Mouse (Mus musculus) thymus, adult 18-20 months (tissue): ENCODE measurements at regions not wholly inside any gene's neighbourhood (a gene's known extent, or its start where the extent isn't known, plus 50 kb on each side); places are given as distances from the start of the nearest gene placed in this dataset.

Experiments used
- DNase-seq, 2 experiments: peaks; one replicate each; pipeline ENCODE4 v3.0.0; 2022; ENCODE audit warnings: mixed read lengths in 2 of 2

DNA sequence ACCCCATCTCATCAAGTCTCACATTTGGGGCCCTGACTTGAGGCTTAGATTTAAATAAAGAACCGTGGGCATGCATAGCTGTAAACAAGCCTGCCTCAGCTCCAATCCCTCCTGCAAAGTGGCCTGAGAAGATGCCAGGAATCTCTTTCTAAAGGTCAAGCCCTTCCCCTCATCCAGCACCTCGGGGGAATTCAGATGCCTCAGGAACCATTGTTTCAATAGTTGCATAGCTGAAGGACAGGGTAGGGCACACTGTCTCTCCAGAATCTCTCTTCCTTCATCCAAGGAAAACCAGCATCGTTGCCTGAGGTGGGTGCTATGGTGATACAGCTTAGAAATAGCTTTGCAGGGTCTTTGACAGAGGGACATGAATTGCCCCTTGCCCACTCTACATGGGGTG is 154.4 kb downstream of the Thbs2 start:
- no peak for DNase-seq

DNA sequence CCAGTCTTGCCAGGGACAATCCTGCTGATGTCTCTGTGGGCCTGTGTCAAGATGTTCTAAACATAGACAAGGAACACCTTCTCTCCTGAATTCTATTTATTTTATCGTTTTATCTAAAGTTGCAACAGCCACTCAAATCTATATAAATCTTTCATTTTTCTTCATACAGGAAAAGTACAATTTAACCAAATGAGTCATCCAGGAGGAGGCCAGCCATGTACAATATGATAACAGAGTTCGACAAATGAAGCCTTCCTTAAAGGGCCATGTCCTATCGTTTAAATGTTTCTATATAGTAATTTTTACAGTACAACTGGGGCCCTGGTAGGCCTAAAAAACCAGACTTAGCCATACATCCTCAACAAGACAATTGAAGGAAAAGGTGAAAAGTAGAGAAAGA is 154.8 kb downstream of the Thbs2 start:
- DNase-seq, result no peak

DNA sequence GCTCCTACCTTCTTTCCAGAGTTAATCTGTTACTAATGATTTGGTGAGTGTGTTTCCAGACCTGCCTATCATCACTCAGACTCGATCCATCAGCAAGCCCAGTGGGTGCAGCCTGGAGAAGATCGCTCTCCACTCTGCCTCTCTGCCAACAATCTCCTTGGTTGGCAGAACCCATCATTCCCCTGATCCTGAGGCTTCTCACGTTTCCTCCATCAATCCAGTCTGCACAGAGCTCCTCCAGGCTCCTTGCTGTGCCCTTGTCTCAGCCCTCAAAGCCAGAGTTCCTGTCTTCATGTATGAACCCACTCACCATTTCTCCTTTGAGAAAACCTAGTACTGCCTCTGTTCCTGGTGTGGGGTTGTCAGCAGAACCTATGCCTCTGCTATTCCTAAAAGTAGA is 155.5 kb downstream of the Thbs2 start:
- no peak for DNase-seq

DNA sequence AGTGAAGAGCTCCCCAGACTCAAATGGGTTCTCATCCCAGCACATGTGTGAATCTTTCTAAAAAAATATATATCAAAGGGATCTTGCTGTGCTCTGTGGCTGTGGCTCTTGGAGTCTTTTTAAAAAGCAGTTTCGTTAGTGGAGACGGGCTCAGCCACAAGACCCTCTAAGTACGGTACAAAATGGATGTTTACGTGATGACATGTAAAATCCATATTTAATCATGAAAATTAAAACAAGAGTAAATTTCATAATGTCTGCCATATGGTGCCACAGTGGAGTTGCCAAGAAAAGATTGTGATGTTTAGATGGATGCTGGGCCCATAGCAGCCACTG is 161.1 kb downstream of the Thbs2 start:
- no peak for DNase-seq

DNA sequence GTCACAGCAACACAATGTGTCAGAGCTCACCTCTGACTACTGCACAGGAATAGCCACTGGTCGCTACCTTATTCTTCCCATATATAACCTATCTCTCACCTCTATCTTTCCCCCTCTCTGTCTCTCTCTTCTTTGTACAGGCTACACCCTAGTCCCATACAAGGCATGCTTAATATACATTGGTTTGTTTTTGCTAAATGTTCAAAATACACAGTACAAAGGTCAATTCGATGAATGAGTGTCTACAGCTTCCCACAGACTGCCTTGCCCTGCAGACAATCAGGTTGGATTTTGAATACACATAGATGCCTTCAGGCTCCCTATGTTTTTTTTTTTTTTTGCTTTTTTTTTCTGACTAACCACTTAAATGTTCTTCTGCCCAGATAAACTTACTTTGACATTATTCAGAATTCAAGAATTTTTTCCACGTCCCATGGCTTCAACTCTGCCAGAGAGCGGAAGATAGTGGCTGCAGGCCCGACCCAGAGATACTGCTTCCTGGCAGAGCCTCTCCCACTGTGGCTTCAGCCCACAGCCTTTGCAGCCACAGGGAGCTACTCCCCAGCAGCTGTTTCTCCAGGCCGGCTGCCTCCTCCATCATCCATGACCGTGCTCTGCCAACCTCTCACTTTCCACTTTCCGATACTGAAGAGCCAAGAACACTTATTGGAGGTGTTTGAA is 161.6 kb downstream of the Thbs2 start:
- DNase-seq, result no peak

DNA sequence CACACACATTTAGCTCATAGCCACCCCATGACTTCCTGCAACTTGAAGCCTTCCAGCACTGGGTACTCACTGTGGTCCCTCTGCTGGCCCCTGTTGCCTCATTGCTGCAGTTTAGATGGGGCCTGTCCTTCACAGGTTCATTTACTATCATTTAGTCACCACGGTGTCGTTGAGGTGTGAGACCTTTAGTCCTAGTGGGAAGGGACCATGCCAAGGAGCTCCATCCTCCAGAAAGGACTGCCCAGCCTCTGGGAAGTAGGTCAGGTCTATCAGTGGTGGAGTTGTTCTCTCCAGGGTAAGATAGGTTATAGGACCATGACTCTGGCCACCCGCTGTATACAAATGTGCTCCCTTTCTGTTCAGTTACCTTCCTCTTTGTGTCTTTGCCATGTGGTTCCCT is 162.2 kb downstream of the Thbs2 start:
- no peak for DNase-seq

DNA sequence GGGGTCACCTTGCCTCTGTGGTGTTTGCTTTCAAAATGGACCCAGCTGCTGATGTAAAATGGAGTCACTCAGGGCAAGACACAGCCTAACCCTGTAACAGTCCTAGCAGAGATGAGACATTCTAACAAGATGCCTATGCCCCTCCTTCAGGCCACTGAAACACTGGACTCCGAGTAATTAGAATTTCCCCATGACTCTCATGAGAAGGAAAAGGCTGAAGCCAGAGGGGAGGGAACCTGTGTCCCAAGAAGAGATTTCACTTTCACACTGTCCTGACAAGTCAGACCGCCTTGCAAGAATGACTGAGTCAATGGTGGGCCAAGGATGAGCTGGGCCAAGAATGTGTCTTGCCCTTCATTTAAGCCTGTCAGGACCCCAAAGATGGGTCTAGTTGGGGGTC is 166.3 kb downstream of the Thbs2 start:
- DNase-seq, result no peak

DNA sequence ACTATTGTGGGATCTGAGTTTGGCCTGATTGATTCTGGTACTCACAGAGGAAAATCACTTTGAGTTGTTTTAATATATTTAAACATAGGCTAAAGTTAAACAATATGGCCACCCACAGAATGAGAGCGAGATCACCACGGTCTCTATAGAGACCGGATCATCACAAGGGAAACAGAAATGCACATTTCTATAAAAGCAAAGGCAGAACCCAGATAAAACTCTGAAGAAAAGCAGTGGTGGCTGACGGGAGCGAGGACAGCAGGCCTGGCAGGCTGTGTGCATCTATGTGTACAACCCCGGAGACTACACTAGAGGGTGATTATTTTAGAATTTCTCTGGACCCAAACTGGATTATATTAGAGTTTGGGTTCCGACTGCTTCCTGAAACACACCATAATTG is 168.8 kb downstream of the Thbs2 start:
- DNase-seq, result no peak

DNA sequence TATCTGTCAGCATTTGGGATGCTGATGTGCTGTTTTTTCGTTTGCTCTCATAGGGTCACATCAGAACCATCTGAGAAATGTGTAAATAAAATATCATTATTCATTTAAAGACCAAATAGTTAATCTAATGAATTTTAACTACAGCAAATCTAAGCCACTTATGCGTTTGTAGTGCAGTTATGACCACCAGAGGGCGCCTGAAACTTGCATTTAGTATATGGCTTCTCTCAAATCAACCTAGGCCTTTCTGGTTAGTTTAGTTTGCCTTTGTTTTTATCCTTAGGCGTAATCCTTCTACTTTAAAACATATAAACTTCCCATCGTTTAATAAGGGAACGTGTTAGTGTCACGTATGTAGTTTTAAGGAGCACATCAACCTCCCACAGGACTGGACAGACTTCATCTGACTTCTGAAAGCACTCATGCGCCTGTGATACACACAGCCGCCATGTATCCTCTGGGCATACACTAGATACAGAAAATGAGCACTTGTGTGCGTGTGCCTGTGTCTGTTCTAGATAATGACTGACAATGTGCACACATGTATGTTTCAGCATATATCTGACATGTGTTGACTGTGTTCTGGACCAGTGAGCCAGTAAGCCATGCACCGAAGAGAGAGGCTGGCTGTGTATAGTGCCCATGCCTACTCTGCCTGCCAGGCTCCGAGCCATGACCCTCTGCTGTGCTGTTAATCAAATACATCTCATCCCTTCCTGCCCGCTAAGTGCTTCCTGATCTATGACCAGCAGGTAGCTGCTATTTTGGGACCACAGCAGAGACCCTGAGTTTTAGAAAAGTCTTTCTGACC is 169.4 kb downstream of the Thbs2 start:
- DNase-seq, result no peak

DNA sequence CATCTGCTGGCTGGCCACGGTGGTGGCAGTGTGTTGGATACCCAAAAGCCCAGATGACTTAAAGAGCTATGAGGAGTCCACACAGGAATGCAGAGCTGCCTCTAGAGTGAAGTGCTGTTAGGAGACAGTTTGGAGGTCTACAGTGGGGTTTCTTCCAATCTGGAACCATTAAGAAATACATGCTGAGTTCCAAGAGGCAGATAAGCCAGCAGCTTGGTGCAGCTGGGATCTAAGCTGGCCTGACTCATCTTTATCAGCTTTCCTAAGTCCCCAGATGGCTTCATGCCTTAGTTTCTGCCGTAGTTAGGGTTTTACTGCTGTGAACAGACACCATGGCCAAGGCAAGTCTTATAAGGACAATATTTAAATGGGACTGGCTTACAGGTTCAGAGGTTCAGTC is 172.0 kb downstream of the Thbs2 start:
- no peak for DNase-seq

DNA sequence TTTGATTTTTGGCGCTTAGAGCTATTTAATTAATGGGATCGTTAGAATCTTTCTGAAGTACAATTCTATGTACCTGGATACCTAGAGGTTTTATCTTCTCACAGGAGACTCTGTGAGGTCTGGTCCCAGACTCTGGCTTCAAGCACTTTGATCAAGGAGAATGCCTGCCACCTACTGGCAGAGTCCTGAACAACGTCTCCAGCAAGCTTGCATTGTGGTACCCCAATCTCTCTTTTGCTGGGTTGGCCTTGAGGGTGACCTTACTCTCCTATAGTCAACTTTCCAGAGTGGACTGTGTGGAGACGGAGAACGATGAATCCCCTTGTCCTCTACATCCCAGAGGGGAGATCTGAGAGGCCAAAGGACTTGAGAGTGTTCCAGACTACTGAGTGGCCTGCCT is 173.5 kb downstream of the Thbs2 start:
- peak; percentile 17 to 18 for DNase-seq

DNA sequence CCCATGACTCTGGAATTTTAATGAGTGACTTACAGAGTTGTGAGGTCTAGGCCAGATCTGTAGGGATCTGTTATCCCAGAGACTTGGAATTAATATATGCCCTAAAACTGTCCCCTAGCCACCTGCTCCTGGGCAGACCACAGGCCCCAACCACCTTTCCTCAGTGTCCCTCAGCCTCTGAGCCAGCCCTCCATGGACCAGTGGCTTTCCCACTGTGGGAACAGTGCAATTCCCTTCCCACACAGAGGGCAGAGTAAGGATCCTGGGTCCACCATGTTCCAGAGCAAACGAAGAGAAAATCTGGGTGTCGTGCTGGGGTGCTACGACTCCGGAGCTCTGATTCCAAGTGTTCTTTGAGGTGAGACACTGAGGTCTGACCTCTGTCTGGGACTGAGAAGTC is 174.7 kb downstream of the Thbs2 start:
- no peak for DNase-seq

DNA sequence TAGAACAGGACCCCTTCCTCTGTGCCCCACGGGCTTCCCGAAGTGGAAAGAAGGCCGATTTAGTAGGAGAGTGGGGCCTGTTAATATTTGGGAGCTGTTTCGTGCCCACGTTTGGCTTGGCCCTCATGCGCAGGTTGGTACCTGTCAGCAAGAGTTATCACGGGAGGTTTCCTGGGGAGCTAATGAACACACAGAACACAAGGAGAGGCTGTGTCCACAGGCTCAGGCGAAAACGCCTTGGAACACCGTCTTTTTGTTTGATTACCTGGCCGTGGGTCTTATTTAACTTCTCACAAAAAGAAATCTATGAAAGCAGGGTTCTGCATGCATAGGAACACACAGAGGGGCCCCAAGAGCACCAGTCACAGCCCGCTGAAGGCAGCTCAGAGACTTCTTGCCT is 175.8 kb downstream of the Thbs2 start:
- no peak for DNase-seq

DNA sequence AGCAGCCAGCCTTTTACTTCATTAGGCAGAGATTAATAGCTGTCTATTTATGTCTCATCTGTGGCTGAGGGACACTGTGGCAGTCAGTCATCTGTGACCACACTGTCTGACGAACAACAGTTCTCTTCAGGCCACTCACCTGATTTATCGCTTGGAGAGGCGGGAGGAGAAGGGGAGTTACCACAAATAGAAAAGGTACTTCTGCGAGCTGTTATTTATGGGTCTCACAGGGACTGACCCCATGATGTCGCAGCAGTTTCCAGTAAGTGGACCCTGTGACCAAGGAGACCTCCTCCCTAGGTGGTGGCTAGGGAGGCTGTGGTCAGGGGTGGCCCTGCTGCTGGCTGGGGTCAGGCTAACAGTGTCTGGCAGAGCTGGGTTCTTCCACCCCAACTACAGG is 176.7 kb downstream of the Thbs2 start:
- DNase-seq, result no peak

DNA sequence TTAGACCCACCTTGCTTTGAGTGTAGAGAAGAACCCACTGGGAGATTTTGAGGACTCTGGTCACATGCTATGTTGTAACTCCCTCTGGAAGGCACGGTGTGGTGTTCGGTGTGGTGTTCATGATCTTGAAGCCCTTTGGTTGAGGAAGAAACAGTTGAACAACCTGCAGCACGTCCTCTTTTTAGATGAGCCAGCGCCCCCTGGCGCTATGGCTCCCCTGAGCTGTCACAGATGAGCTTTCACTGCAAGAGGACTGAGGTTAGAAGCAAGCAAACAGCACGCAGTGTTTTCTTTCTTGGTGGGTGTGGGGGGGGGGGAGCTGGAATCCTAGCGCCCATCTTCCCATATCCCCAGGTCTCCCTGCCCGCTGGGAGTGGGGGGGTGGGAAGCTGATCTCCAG is 177.9 kb downstream of the Thbs2 start:
- DNase-seq, result no peak

DNA sequence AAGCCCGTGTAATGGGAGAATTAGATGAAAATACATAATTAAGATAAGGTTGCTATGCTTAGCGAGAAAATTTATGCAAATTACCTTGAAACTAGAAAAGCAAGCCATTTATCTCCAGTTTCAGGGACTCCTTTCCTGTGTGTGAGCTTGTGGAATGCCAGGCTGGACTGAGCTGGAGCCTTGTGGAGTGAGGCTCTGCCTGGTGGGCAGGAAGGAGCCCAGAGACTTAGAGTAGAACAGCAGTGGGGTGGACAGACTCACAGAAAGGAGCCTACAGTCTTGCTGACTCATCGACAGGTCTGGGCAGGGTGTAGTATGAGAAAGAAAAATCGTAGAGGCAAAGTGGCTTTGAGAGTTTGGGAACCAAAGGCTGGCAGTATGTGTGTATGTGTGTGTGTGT is 180.6 kb downstream of the Thbs2 start:
- DNase-seq, result no peak

DNA sequence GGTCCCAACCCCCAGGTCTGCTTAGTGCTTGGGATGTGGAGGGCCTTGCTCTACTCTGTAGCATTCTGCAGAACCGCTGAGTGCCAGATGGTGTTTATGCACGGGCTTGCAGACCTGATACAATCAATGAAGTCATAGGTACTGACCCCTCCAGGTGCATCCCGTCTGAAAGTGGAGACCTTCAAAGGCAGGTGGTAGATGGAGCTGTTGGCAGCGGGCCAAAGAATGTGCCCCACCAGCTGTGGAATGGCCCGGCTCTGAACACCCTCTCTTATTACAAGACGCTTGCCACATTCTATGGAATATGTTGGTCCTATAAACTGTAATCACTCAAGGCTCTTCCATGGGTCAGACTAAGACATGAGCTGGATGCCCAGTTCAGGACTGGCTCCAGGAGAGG is 183.5 kb downstream of the Thbs2 start:
- DNase-seq, result no peak

DNA sequence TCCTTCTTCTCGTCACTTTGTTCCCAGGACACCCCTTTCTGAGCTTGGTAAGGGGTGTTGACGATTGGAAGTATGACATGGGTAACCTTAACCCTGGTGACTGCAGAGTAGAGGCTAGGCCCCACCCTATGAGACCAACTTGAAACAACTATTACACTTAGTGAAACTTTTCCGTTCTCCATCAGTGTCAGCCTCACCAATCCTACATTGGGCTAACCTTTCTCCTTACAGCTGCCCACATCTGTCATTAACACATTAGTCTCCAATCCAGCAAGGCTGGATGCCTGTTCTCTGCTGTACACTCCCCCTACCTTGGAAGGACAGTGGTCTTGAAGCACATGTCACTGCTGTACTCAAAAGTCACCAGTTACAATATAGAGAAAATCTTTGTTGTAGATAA is 186.9 kb downstream of the Thbs2 start:
- DNase-seq, result no peak

DNA sequence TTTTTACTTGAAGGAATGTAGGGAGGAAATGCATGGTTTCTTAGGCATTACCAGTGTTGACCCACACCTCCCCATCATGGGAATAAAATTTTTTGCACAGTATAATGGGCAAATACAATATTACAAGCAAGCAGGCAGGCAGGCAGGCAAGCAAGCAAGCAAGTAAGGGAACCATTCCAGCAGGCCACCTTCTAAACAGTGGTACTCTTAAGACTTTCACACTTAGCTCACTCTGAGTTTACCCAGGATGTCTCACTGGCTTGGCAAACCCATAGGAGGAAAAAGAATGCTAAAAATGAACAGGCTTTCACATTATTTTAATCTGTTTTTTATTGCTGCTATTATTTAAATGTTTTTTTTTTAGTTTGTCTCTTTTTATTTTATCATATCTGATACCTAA is 187.9 kb downstream of the Thbs2 start:
- no peak for DNase-seq

DNA sequence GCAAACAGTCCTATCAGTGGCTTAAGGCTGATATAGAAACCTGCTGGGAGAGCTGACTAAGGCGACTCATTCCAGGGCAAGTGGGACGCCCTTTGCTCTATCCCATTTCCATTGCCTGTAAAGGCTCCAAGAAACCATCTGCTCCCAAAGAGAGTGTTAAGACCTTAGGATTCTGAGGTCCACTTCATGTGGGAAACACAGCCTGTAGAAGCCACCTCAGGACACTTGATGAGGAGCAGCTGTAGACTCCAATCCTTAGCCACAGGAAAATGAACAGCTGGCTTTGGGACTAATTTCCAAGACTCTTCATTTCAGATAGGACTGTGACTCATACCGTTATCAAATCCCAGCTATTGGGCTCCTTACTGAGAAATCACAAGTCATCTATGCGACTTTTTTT is 188.6 kb downstream of the Thbs2 start:
- DNase-seq, result no peak

DNA sequence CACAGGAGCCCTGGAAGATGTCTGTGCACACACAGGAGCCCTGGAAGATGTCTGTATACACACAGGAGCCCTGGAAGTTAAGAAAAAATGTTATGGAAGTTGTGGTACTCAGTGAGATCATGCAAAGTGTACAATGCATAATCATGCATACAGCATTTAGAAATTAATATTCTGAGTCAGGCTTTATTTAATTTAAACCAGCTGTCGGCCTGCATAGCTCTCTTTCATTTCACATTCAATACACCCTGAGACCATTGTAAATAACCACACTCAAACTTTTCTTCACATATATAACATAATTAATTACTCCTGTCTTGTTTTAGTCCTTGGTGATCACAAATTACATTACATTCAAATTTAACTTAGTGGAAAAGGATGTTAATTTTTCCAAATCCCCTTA is 190.4 kb downstream of the Thbs2 start:
- DNase-seq, result no peak

DNA sequence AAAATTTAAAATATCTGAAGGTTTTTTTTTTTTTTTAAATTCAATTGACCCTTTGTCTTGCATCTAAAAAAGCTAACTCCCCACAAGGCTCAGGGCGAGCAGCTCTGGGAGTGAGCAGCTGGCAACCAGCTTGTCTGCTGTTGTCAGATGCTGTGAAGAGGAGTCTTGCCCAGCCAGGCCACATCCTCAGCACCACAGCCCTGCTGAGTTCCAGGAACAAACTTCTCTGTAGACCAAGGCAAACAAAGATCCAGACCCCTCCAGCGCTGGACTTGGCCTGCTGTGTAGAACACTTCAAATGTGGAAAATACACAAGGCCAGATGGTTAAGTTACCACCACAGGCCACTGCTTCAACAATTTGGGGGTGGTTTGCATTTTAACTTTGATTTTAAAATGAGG is 192.7 kb downstream of the Thbs2 start:
- no peak for DNase-seq

DNA sequence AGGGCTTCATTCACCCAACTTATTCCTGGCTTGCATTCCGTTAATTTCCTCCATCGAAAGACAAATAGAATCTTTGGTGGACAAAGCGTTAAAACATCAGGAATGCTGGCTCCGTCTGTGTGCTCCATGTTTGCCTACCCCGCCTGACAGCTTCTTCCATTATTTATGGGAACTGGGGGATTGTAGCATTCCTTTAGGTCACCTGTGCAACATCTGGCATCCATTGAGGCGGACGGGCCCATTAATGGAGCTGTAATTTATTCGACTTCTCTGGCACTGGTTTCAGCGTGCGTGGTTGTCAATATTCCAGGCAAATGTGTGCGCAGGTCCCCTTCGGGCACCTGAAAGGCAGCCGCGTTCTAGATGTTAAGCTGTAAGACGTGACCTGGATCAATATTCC is 196.9 kb downstream of the Thbs2 start:
- no peak for DNase-seq

DNA sequence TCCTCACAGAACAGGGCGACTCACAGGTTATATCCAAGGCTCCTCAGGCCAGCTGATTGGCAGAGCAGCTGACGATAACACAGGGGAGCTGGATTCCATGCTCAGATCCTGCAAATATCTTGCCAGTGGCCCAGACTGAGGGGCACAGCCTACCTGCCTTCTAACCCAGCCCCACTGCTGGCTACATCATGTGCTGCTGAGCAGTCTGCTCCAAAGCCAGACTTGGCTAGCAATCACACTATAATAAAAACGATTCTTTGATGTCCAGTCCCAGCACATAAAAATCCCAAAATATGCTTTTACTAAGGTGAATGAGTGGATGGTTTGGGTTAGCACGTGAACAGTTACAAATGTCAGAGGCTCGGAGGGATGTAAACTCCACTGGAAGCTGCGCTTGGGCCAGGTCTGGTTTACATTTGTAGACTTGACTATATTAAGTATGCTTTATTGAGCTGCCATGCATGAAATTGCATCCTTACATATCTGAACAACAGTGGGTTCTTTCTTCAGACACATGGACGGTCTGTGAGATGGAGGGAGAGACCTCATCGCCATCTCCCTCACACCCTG is 200.2 kb downstream of the Thbs2 start:
- no peak for DNase-seq

DNA sequence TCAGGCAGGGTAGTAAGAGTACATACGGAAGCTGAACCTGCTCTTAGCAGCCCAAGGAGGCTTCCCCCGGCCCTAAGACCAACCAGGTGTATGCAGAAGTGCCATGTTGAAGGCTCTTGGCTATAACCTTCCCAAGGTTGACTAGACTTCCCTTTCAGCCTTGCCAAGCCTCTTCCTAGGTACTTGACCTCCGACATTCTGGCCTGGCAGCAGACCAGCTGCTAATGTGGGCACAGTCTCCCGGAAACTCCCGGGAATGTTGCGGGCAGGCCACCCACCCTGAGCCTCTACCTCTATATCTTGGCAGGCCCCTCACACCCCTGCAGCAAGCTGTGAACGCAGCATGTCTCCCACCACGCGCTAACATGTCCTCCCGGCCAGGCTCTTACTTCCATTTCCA is 201.1 kb downstream of the Thbs2 start:
- DNase-seq, result no peak
